Mouse (Mus musculus) right cerebral cortex, postnatal 10 days (tissue): ENCODE data around the gene Ppa2.

Experiments used
- DNase-seq, 2 experiments: peaks; one replicate each; pipeline ENCODE4 v3.0.0; 2021; ENCODE audit warnings: low spot score in 2 of 2

The Ppa2 gene

GRCm38 (mm10) chr3:133389803-133390387, 80.0 kb downstream of the Ppa2 start:
- DNase-seq = no peak

GRCm38 (mm10) chr3:133394531-133394930, 84.6 kb downstream of the Ppa2 start:
- no peak for DNase-seq

GRCm38 (mm10) chr3:133403849-133404248, 93.9 kb downstream of the Ppa2 start:
- no peak for DNase-seq

DNA sequence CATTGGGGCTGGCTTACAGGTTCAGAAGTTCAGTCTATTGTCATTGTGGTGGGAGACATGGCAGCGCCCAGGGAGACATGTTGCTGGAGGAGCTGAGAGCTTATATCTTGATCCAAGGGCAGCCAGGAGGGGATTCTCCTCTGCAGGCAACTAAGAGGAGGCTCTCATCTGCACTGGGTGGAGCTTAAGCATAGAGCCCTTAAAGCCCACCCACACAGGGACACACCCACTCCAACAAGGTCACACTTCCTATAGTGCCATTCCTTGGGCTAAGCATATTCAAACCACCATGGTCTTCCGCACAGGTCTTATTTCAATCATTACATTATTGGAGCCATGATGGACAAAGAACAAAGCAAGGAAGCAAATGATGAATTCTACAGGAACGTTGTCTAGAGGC, 95.7 kb downstream of the Ppa2 start:
- no peak for DNase-seq

DNA sequence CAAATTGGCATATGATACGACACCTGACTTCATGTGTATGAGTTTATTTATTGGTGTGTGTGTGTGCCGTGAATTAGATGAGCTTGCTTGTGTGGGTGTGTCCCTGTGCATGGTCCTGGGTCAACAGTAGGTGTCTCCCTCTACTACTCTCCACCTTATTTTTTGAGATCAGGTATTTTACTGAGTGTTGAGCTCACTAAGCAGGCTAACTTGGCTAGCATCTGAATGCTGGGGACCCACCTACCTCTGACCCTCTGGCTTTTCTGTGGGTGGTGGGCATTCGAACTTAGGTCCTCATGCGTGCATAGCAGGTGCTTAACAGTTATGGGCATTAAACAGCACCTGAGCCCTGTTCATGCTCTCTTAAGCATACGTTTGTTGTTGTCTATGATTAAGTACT, 96.3 kb downstream of the Ppa2 start:
- DNase-seq = no peak

DNA sequence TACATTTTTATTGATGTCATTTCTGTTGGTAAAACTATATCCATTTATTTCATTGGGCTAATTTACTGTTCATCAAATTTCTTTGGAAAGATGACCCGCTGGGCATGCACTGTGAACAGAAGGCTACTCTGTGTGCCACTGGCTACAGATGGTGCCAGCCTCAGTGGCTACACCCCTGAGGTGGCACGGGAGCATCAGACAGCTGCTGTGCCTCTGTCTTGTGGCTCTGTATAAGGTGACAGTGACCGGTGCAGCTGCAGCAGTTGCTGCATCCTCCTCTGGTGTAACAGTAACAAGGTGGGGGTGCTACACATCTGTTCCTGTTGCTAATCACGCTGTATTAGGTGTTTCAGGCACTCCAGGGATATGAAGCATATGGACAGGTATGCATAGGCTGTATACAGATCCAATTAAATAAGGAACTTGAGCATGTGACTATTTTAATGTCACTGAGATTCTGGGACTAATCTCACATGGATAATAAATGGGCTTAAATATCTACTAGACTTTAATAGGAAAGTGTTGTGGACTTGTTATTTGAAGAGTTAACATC, 101.3 kb downstream of the Ppa2 start:
- no peak for DNase-seq

GRCm38 (mm10) chr3:133411768-133412167, 101.9 kb downstream of the Ppa2 start:
- no peak for DNase-seq

GRCm38 (mm10) chr3:133414747-133415146, 104.8 kb downstream of the Ppa2 start:
- DNase-seq = no peak

GRCm38 (mm10) chr3:133423073-133423472, 113.2 kb downstream of the Ppa2 start:
- no peak for DNase-seq
